Mouse (Mus musculus) embryonic facial prominence, embryonic 11.5 days (tissue): ENCODE measurements around the gene Lix1l. TPM values are rescaled to one million over a fixed set of nuclear protein-coding genes. Genes with fewer than 3 reads are reported as not detected.
A peak's percentile ranks its signal among the peaks of the same experiment; 100 is the strongest.
"Not testable (repeated sequence)": the region's sequence is repeated elsewhere in the genome, so short reads cannot be mapped to it uniquely, and the experiment has no call there.

Source experiments
- ATAC-seq: fragments of 200-750 bp; cut with Nextera tagmentation; replicated peaks from 2 replicates; pipeline ENCODE4 v1.8.0; 2017; ENCODE audit warnings: low read depth; ENCODE audit not compliant: insufficient number of reproducible peaks, low FRiP score, low TSS enrichment
- DNase-seq: peaks from one replicate; pipeline ENCODE4 v3.0.0-alpha.2; 2015; ENCODE audit warnings: low spot score
- H3K27ac ChIP-seq: fragments of 300-500 bp; sonication (generic); replicated peaks from 2 replicates; pipeline ENCODE4 v1.5.1; 2014; ENCODE audit warnings: mild to moderate bottlenecking, low read depth, low read length, control low read depth
- H3K27me3 ChIP-seq: fragments of 300-500 bp; sonication (generic); 2 replicates; pipeline ENCODE4 v1.6.1; 2014; ENCODE audit warnings: mild to moderate bottlenecking, low read length, moderate library complexity, mixed read lengths; ENCODE audit not compliant: control insufficient read depth, insufficient read depth
- H3K36me3 ChIP-seq: fragments of 300-500 bp; sonication (generic); replicated peaks from 2 replicates; pipeline ENCODE4 v1.6.1; 2014; ENCODE audit warnings: low read depth, mild to moderate bottlenecking, low read length, moderate library complexity, mixed read lengths; ENCODE audit not compliant: control insufficient read depth, insufficient read depth
- H3K4me1 ChIP-seq: fragments of 300-500 bp; sonication (generic); 2 replicates; pipeline ENCODE4 v1.6.1; 2014; ENCODE audit warnings: low read length, mixed read lengths; ENCODE audit not compliant: control insufficient read depth, insufficient read depth
- H3K4me2 ChIP-seq: fragments of 300-500 bp; sonication (generic); 2 replicates; pipeline ENCODE4 v1.6.1; 2014; ENCODE audit warnings: low read depth, mild to moderate bottlenecking, control low read depth, low read length, moderate library complexity
- H3K4me3 ChIP-seq: fragments of 300-500 bp; sonication (generic); 2 replicates; pipeline ENCODE4 v1.5.1; 2014; ENCODE audit warnings: low read depth, low read length, control low read depth
- H3K9ac ChIP-seq: fragments of 300-500 bp; sonication (generic); replicated peaks from 2 replicates; pipeline ENCODE4 v1.6.1; 2014; ENCODE audit warnings: mild to moderate bottlenecking, control low read depth, low read length
- H3K9me3 ChIP-seq: fragments of 300-500 bp; sonication (generic); replicated peaks from 2 replicates; pipeline ENCODE4 v1.6.1; 2016; ENCODE audit warnings: mild to moderate bottlenecking, low read length, inconsistent platforms, mixed read lengths; ENCODE audit not compliant: control insufficient read depth
- WGBS: fragments of 180-500 bp; shearing (Covaris S2); extraction: QIAGEN DNeasy Blood & Tissue Kit; methylation state at CpG from one replicate; pipeline ENCODE4 v1.1.7; 2014; 5-methylcytosine and 5-hydroxymethylcytosine counted together
- polyA plus RNA-seq: library from polyadenylated mRNA; unstranded; fragments of >200 nt; fragmentation: Nextera tagmentation; extraction: Ambion mirVana; gene quantifications from 2 replicates; pipeline ENCODE4 v1.2.1, GENCODE M21; 2014

Gene Lix1l
- polyA plus RNA-seq, 1 experiment from 2014 or later = 7.0 TPM

DNA sequence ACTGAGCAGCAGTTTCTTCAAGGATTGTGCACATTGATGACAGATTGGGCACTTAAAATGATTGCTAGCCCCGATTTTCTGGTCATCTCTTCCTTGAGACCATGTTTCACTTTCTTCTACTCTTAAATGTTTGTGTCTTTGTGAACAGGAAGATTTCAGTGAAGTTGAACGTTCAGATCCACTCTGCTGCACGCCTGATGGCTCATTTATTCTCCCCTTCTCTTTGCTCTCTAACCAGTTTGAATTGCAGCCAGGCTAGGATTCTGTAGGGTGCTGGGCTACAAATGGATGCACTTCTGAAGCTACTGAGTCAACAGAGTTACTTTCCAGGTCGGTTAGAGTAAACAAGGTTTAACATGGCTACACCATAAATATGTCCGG is 1.7 kb downstream of the Lix1l start:
- H3K4me3 ChIP-seq = peak overlapping the region; percentile 63
- no peaks in the 10 kb centered on the region for H3K36me3 ChIP-seq
- H3K9me3 ChIP-seq = no peaks in the 10 kb centered on the region
- H3K4me1 ChIP-seq = no peaks in the 10 kb centered on the region; the same call in 1 of the 2 replicates
- DNase-seq = no peak
- WGBS = 56% methylated on average over 5 of the region's 5 CpGs
- peak overlapping the region; percentile 73 for H3K9ac ChIP-seq
- peaks cover 5% of the 10 kb centered on the region; the same call in 1 of the 2 replicates for H3K27me3 ChIP-seq
- no peak overlapping the region for H3K27ac ChIP-seq
- ATAC-seq = no peak
- peak overlapping the region; percentile 60 for H3K4me2 ChIP-seq

DNA sequence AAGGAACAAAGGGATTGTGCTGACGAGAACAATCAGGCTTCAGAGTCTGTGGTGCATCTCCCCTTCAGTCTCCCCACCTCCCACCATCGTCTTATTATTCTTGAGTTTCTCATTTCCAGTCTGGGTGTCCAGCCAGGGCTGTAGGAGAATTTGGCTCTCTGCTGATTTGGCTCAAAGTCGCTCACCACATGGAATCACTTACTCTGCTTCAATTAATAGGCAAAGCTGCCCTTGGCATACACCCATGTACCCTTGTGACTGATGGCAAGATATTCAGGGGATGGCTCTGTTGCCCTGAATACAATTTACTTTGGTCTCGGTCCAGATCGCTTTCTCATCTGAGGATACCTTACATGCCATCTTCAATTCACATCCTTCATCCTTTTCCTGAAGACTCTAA is 2.4 kb downstream of the Lix1l start:
- Histone ChIP-seq H3K4me2 (peak overlapping the region; percentile 60), H3K27me3 (peaks cover 5% of the 10 kb centered on the region; the same call in 1 of the 2 replicates), H3K4me1 (no peaks in the 10 kb centered on the region; the same call in 1 of the 2 replicates), H3K9me3 (no peaks in the 10 kb centered on the region), H3K36me3 (no peaks in the 10 kb centered on the region), H3K4me3 (peak overlapping the region; percentile 63; the same call in 1 of the 2 replicates), H3K9ac (peak overlapping the region; percentile 15; the same call in 1 of the 2 replicates), H3K27ac (no peak overlapping the region)
- WGBS = 53% methylated on average over 5 of the region's 5 CpGs
- no peak for ATAC-seq
- peak; percentile 28 for DNase-seq

GRCm38 (mm10) chr3:96606007-96606406 is 5.1 kb downstream of the Lix1l start:
- H3K9ac ChIP-seq, DNase-seq, H3K4me1 ChIP-seq, H3K36me3 ChIP-seq, H3K4me3 ChIP-seq, H3K27me3 ChIP-seq, ATAC-seq, H3K4me2 ChIP-seq, H3K27ac ChIP-seq, H3K9me3 ChIP-seq: not testable (repeated sequence)
- 92% methylated on average over 3 of the region's 4 CpGs for WGBS

GRCm38 (mm10) chr3:96606618-96607017 is 5.7 kb downstream of the Lix1l start:
- 90% methylated on average over 4 of the region's 4 CpGs for WGBS

GRCm38 (mm10) chr3:96617941-96618340 is 17.0 kb downstream of the Lix1l start:
- Histone ChIP-seq H3K9ac (no peak overlapping the region), H3K27ac (no peak overlapping the region), H3K4me1 (no peaks in the 10 kb centered on the region), H3K4me3 (no peak overlapping the region), H3K36me3 (peaks cover 8% of the 10 kb centered on the region), H3K4me2 (no peak overlapping the region), H3K27me3 (no peaks in the 10 kb centered on the region), H3K9me3 (no peaks in the 10 kb centered on the region)
- 69% methylated on average over 3 of the region's 3 CpGs for WGBS
- DNase-seq (no peak), ATAC-seq (no peak)

More at GRCm38 (mm10) chr3:96606618-96607017, 5.7 kb downstream of the Lix1l start:
- H3K27me3 ChIP-seq = no peaks in the 10 kb centered on the region
- no peaks in the 10 kb centered on the region for H3K9me3 ChIP-seq
- H3K4me1 ChIP-seq = no peaks in the 10 kb centered on the region
- no peak overlapping the region for H3K9ac ChIP-seq
- no peak overlapping the region for H3K4me2 ChIP-seq
- H3K36me3 ChIP-seq = no peaks in the 10 kb centered on the region
- no peak for DNase-seq
- no peak overlapping the region for H3K27ac ChIP-seq
- no peak for ATAC-seq
- H3K4me3 ChIP-seq = no peak overlapping the region

DNA sequence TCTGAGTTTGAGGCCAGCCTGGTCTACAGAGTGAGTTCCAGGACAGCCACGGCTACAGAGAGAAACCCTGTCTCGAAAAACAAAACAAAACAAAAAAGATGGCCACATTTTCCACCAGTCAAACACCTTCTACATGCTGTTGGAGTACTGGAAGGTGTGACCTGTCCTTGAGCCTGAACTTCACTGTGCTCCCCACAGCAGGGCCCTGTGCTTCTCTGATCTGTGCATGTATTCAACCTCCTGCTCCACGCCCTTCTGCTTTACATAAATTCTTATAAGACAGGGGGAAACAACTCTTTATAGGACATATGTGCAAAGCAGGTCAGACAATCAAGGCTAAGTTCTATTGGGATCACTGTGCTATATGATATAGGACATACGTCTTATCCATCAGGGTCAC is 22.3 kb downstream of the Lix1l start:
- 86% methylated on average over 4 of the region's 4 CpGs for WGBS
- H3K36me3 ChIP-seq = peaks cover 8% of the 10 kb centered on the region

DNA sequence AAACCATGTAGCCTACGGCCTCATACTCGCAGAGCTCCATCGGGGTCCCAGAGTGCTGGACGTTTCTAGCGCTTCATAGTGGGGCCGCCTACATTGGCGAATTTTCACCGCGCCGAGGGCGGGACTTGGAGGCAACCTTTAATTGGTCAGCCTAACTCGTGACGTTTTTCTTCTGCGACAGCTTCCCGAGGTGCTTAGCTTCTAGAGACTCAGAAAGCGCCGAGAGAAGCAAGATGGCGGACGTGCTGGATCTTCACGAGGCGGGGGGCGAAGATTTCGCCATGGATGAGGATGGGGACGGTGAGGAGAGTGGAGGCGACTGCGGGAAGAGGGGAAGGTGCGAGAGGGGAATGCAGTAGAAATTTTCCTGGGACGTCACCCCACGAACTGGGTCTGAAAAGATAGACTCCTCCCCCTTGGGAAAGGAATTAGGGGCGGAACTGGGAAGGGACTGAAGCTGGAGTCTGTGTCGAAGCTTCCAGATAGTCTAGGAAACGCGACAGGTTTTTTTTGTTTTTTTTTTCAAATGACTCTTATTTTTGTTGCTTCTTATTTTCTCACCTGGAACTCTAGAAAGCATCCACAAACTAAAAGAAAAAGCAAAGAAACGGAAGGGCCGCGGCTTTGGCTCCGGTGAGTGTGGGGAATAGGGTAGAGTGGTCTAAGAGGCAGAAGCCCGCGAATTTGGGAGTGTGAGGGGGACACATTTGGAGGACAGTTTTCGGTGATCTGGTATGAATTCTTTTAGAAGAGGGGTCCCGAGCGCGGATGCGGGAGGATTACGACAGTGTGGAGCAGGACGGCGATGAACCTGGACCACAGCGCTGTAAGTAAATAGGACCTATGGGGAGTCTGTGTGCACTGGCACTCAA is 29.0 kb downstream of the Lix1l start, which contains the start of gene Rbm8a:
Rbm8a (plus strand) TSS at position 205 of the 872 bp plus-strand sequence.
- H3K36me3 ChIP-seq = no peaks in the 10 kb centered on the region
- H3K4me1 ChIP-seq = no peaks in the 10 kb centered on the region
- 1% methylated on average over 48 of the region's 48 CpGs for WGBS
- H3K27ac ChIP-seq = peak within 1 kb of the TSS; percentile 8; the same call in 1 of the 2 replicates
- H3K9me3 ChIP-seq = no peaks in the 10 kb centered on the region
- H3K9ac ChIP-seq = peak within 1 kb of the TSS; percentile 71
- H3K27me3 ChIP-seq = no peaks in the 10 kb centered on the region
- H3K4me2 ChIP-seq = peak within 1 kb of the TSS; percentile 71
- ATAC-seq (peak; percentile 92), DNase-seq (peak; percentile 100)
- H3K4me3 ChIP-seq = peak within 1 kb of the TSS; percentile 68

More for the DNA sequence above, 22.3 kb downstream of the Lix1l start:
- Histone ChIP-seq H3K27me3 (no peaks in the 10 kb centered on the region), H3K27ac (no peak overlapping the region), H3K9me3 (no peaks in the 10 kb centered on the region), H3K4me1 (no peaks in the 10 kb centered on the region), H3K9ac (no peak overlapping the region), H3K4me3 (no peak overlapping the region), H3K4me2 (no peak overlapping the region)
- no peak for ATAC-seq
- no peak for DNase-seq

- ATAC-seq (no peak), DNase-seq (no peak)
- Histone ChIP-seq H3K4me3 (no peak overlapping the region), H3K9me3 (no peaks in the 10 kb centered on the region), H3K27me3 (no peaks in the 10 kb centered on the region), H3K4me1 (no peaks in the 10 kb centered on the region), H3K36me3 (no peaks in the 10 kb centered on the region), H3K9ac (no peak overlapping the region), H3K27ac (no peak overlapping the region), H3K4me2 (no peak overlapping the region)
Measured at GRCm38 (mm10) chr3:96632058-96632457, 31.1 kb downstream of the Lix1l start.
